Mouse (Mus musculus): ENCODE results near the gene Prss46. TPM values are rescaled to one million over a fixed set of nuclear protein-coding genes. Genes with fewer than 3 reads are reported as not detected.
"Not testable (repeated sequence)": the region's sequence is repeated elsewhere in the genome, so short reads cannot be mapped to it uniquely, and the experiment has no call there.

The Prss46 gene
- polyA plus RNA-seq (2012; rRNA removed), result 130 and 134 TPM in 2 replicates

GRCm38 (mm10) chr9:110844206-110844605, at the start of gene Prss46:
Gene Prss46 (plus strand): TSS chr9:110844506.
- H3K4me3 ChIP-seq (ENCODE audit: control insufficient read depth, low read depth, low read length), result peak within 1 kb of the TSS; percentile 89
- no peaks in the 10 kb centered on the region for H3K36me3 ChIP-seq (ENCODE audit: control insufficient read depth, insufficient read depth, low read length)
- H3K27me3 ChIP-seq (ENCODE audit: control insufficient read depth, insufficient read depth, low read length), result no peaks in the 10 kb centered on the region
- H3K27ac ChIP-seq (ENCODE audit: control insufficient read depth, insufficient read depth, low read depth, low read length), result peak within 1 kb of the TSS; percentile 33
- TF ChIP-seq CTCF (IDR thresholded peaks at IDR 0.05; ENCODE audit: control insufficient read depth, insufficient read depth, insufficient replicate concordance, low read depth, low read length), result no peak
- peak; percentile 81 for TF ChIP-seq POLR2A (IDR thresholded peaks at IDR 0.05; ENCODE audit: control insufficient read depth, low read depth, low read length)
- peaks cover 7% of the 10 kb centered on the region for H3K4me1 ChIP-seq (ENCODE audit: control insufficient read depth, insufficient read depth, low read length)

DNA sequence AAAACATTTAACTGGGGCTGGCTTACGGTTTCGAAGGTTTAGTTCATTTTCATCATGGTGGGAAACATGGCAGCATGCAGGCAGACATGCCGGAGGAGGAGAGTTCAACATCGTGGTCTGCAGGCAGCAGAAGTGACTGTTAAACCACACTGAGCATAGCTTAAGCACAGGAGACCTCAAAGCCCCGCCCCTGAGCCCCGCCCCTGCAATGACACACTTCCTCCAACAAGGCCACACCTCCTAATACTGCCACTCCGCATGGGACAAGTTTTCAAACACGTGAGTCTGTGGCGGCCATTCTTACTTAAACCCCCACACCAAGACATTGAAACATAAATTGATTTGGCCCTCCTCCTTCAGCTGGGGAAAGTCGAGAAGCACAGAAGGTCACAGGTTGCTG, 47.3 kb upstream of the Prss46 start:
- Histone ChIP-seq H3K27ac (ENCODE audit: control insufficient read depth, insufficient read depth, low read depth, low read length) (peak overlapping the region; percentile 30; the same call in 1 of the 2 replicates), H3K36me3 (ENCODE audit: control insufficient read depth, insufficient read depth, low read length) (no peaks in the 10 kb centered on the region), H3K4me1 (ENCODE audit: control insufficient read depth, insufficient read depth, low read length) (peaks cover 17% of the 10 kb centered on the region), H3K4me3 (ENCODE audit: control insufficient read depth, low read depth, low read length) (peak overlapping the region; percentile 58), H3K27me3 (ENCODE audit: control insufficient read depth, insufficient read depth, low read length) (no peaks in the 10 kb centered on the region)
- TF ChIP-seq POLR2A (IDR thresholded peaks at IDR 0.05; ENCODE audit: control insufficient read depth, low read depth, low read length), result peak; percentile 12; the same call in 1 of the 2 replicates
- TF ChIP-seq CTCF (IDR thresholded peaks at IDR 0.05; ENCODE audit: control insufficient read depth, insufficient read depth, insufficient replicate concordance, low read depth, low read length), result no peak

GRCm38 (mm10) chr9:110797866-110798265, 46.4 kb upstream of the Prss46 start, which contains the start of gene Prss42:
Gene Prss42 (plus strand): TSS chr9:110798166.
- no peaks in the 10 kb centered on the region for H3K27me3 ChIP-seq (ENCODE audit: control insufficient read depth, insufficient read depth, low read length)
- peak within 1 kb of the TSS; percentile 51 for H3K27ac ChIP-seq (ENCODE audit: control insufficient read depth, insufficient read depth, low read depth, low read length)
- peak within 1 kb of the TSS; percentile 75 for H3K4me3 ChIP-seq (ENCODE audit: control insufficient read depth, low read depth, low read length)

GRCm38 (mm10) chr9:110800834-110801479, 43.3 kb upstream of the Prss46 start:
- Histone ChIP-seq H3K27ac (ENCODE audit: control insufficient read depth, insufficient read depth, low read depth, low read length) (no peak overlapping the region), H3K4me3 (ENCODE audit: control insufficient read depth, low read depth, low read length) (no peak overlapping the region), H3K4me1 (ENCODE audit: control insufficient read depth, insufficient read depth, low read length) (peaks cover 17% of the 10 kb centered on the region), H3K36me3 (ENCODE audit: control insufficient read depth, insufficient read depth, low read length) (peaks cover 3% of the 10 kb centered on the region; the same call in 1 of the 2 replicates), H3K27me3 (ENCODE audit: control insufficient read depth, insufficient read depth, low read length) (no peaks in the 10 kb centered on the region)
- no peak for TF ChIP-seq CTCF (IDR thresholded peaks at IDR 0.05; ENCODE audit: control insufficient read depth, insufficient read depth, insufficient replicate concordance, low read depth, low read length)
- no peak for TF ChIP-seq POLR2A (IDR thresholded peaks at IDR 0.05; ENCODE audit: control insufficient read depth, low read depth, low read length)

More at GRCm38 (mm10) chr9:110797866-110798265, 46.4 kb upstream of the Prss46 start, which contains the start of gene Prss42:
- Histone ChIP-seq H3K36me3 (ENCODE audit: control insufficient read depth, insufficient read depth, low read length) (peaks cover 1% of the 10 kb centered on the region; the same call in 1 of the 2 replicates), H3K4me1 (ENCODE audit: control insufficient read depth, insufficient read depth, low read length) (peaks cover 17% of the 10 kb centered on the region)
- TF ChIP-seq POLR2A (IDR thresholded peaks at IDR 0.05; ENCODE audit: control insufficient read depth, low read depth, low read length), result peak; percentile 50; the same call in 1 of the 2 replicates
- no peak for TF ChIP-seq CTCF (IDR thresholded peaks at IDR 0.05; ENCODE audit: control insufficient read depth, insufficient read depth, insufficient replicate concordance, low read depth, low read length)

DNA sequence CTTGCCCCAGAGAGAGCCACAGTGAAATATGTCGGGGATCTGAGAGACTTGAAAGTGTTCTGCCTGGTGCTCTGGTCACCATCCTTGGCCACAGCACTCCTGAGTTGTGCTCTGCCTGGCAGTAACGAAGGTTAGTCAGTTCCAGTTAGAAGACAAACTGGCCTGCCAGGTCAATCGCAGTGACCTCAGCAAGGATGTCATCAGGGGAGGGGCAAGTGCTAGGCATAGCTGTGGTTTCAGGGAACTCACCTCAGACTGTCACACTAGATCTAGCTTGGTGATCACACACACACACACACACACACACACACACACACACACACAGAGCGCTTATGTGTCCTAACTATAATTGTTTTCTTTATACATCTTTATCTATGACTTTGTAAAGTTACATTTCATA, 41.0 kb upstream of the Prss46 start:
- Histone ChIP-seq H3K27me3 (ENCODE audit: control insufficient read depth, insufficient read depth, low read length) (no peaks in the 10 kb centered on the region), H3K4me1 (ENCODE audit: control insufficient read depth, insufficient read depth, low read length) (peaks cover 4% of the 10 kb centered on the region; the same call in 1 of the 2 replicates), H3K36me3 (ENCODE audit: control insufficient read depth, insufficient read depth, low read length) (peaks cover 3% of the 10 kb centered on the region; the same call in 1 of the 2 replicates), H3K4me3 (ENCODE audit: control insufficient read depth, low read depth, low read length) (no peak overlapping the region), H3K27ac (ENCODE audit: control insufficient read depth, insufficient read depth, low read depth, low read length) (no peak overlapping the region)
- TF ChIP-seq POLR2A (IDR thresholded peaks at IDR 0.05; ENCODE audit: control insufficient read depth, low read depth, low read length) (no peak), CTCF (IDR thresholded peaks at IDR 0.05; ENCODE audit: control insufficient read depth, insufficient read depth, insufficient replicate concordance, low read depth, low read length) (no peak)

GRCm38 (mm10) chr9:110810051-110810450, 34.3 kb upstream of the Prss46 start:
- Histone ChIP-seq H3K4me1 (ENCODE audit: control insufficient read depth, insufficient read depth, low read length) (peaks cover 6% of the 10 kb centered on the region; the same call in 1 of the 2 replicates), H3K4me3 (ENCODE audit: control insufficient read depth, low read depth, low read length) (no peak overlapping the region), H3K36me3 (ENCODE audit: control insufficient read depth, insufficient read depth, low read length) (no peaks in the 10 kb centered on the region), H3K27ac (ENCODE audit: control insufficient read depth, insufficient read depth, low read depth, low read length) (no peak overlapping the region), H3K27me3 (ENCODE audit: control insufficient read depth, insufficient read depth, low read length) (no peaks in the 10 kb centered on the region)
- TF ChIP-seq POLR2A (IDR thresholded peaks at IDR 0.05; ENCODE audit: control insufficient read depth, low read depth, low read length) (no peak), CTCF (IDR thresholded peaks at IDR 0.05; ENCODE audit: control insufficient read depth, insufficient read depth, insufficient replicate concordance, low read depth, low read length) (no peak)

- H3K27me3 ChIP-seq (ENCODE audit: control insufficient read depth, insufficient read depth, low read length), result no peaks in the 10 kb centered on the region; the same call in 1 of the 2 replicates
- H3K4me3 ChIP-seq (ENCODE audit: control insufficient read depth, low read depth, low read length), result peak within 1 kb of the TSS; percentile 95
- no peaks in the 10 kb centered on the region for H3K36me3 ChIP-seq (ENCODE audit: control insufficient read depth, insufficient read depth, low read length)
- peak within 1 kb of the TSS; percentile 95 for H3K27ac ChIP-seq (ENCODE audit: control insufficient read depth, insufficient read depth, low read depth, low read length)
- peaks cover 6% of the 10 kb centered on the region; the same call in 1 of the 2 replicates for H3K4me1 ChIP-seq (ENCODE audit: control insufficient read depth, insufficient read depth, low read length)
- TF ChIP-seq CTCF (IDR thresholded peaks at IDR 0.05; ENCODE audit: control insufficient read depth, insufficient read depth, insufficient replicate concordance, low read depth, low read length) (no peak), POLR2A (IDR thresholded peaks at IDR 0.05; ENCODE audit: control insufficient read depth, low read depth, low read length) (peak; percentile 74; the same call in 1 of the 2 replicates)
Measured at GRCm38 (mm10) chr9:110813789-110814188, 30.5 kb upstream of the Prss46 start, which contains the start of gene Prss44. Gene Prss44 (plus strand): TSS chr9:110813994.

DNA sequence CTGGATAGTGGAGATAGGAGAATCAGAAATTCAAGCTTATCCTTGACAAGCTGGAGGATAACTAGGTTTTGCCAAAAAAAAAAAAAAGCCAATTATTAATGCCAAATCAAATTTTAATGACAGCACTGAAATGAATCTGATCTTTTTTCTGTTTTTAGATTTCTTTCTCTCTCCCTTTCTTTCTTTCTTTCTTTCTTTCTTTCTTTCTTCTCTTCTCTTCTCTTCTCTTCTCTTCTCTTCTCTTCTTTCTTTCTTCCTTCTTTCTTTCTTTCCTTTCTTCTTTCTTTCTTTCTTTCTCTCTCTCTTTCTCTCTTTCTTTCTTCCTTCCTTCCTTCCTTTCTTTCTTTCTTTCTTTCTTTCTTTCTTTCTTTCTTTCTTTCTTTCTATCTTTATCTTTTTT, 23.8 kb upstream of the Prss46 start:
- H3K27me3 ChIP-seq (ENCODE audit: control insufficient read depth, insufficient read depth, low read length); H3K36me3 ChIP-seq (ENCODE audit: control insufficient read depth, insufficient read depth, low read length); H3K4me3 ChIP-seq (ENCODE audit: control insufficient read depth, low read depth, low read length); H3K27ac ChIP-seq (ENCODE audit: control insufficient read depth, insufficient read depth, low read depth, low read length); H3K4me1 ChIP-seq (ENCODE audit: control insufficient read depth, insufficient read depth, low read length): not testable (repeated sequence)

Measured in testis, adult 2 months (tissue).